Mouse (Mus musculus) neural tube, embryonic 14.5 days (tissue): ENCODE measurements at regions not wholly inside any gene's neighbourhood (a gene's known extent, or its start where the extent isn't known, plus 50 kb on each side); places are given as distances from the start of the nearest gene placed in this dataset.

Source experiments
- ATAC-seq: fragments of 200-750 bp; cut with Nextera tagmentation; 2 replicates; pipeline ENCODE4 v1.8.0; 2017; ENCODE audit warnings: low read depth, mild to moderate bottlenecking, moderate TSS enrichment, moderate library complexity
- H3K27ac ChIP-seq: fragments of 300-500 bp; sonication (generic); 2 replicates; pipeline ENCODE4 v1.5.1; 2014; ENCODE audit warnings: low read depth, mild to moderate bottlenecking, control low read depth, low read length, moderate library complexity, mixed read lengths
- H3K27me3 ChIP-seq: fragments of 300-500 bp; sonication (generic); 2 replicates; pipeline ENCODE4 v1.6.1; 2014; ENCODE audit warnings: low read length; ENCODE audit not compliant: control insufficient read depth, insufficient read depth
- H3K36me3 ChIP-seq: fragments of 300-500 bp; sonication (generic); 2 replicates; pipeline ENCODE4 v1.6.1; 2014; ENCODE audit warnings: low read length, mixed read lengths; ENCODE audit not compliant: control insufficient read depth, insufficient read depth
- H3K4me1 ChIP-seq: fragments of 300-500 bp; sonication (generic); 2 replicates; pipeline ENCODE4 v1.6.1; 2014; ENCODE audit warnings: low read length; ENCODE audit not compliant: control insufficient read depth, insufficient read depth
- H3K4me2 ChIP-seq: fragments of 300-500 bp; sonication (generic); 2 replicates; pipeline ENCODE4 v1.6.1; 2014; ENCODE audit warnings: mild to moderate bottlenecking, low read depth, low read length, control low read depth
- H3K4me3 ChIP-seq: fragments of 300-500 bp; sonication (generic); 2 replicates; pipeline ENCODE4 v1.5.1; 2014; ENCODE audit warnings: low read depth, low read length, control low read depth, mixed read lengths
- H3K9ac ChIP-seq: fragments of 300-500 bp; sonication (generic); replicated peaks from 2 replicates; pipeline ENCODE4 v1.6.1; 2014; ENCODE audit warnings: low read depth, mild to moderate bottlenecking, control low read depth, low read length, mixed read lengths
- H3K9me3 ChIP-seq: fragments of 300-500 bp; sonication (generic); 2 replicates; pipeline ENCODE4 v1.6.1; 2016; ENCODE audit warnings: low read length; ENCODE audit not compliant: control insufficient read depth
- WGBS: fragments of 180-500 bp; shearing (Covaris S2); extraction: QIAGEN DNeasy Blood & Tissue Kit; methylation state at CpG from one replicate; pipeline ENCODE4 v1.1.7; 2014; 5-methylcytosine and 5-hydroxymethylcytosine counted together

- no peak overlapping the region for H3K4me2 ChIP-seq
- H3K27me3 ChIP-seq = no peaks in the 10 kb centered on the region
- H3K4me3 ChIP-seq = no peak overlapping the region
- 84% methylated on average over 5 of the region's 5 CpGs for WGBS
- no peak for ATAC-seq
- no peaks in the 10 kb centered on the region for H3K36me3 ChIP-seq
- no peaks in the 10 kb centered on the region for H3K9me3 ChIP-seq
- H3K27ac ChIP-seq = no peak overlapping the region
- H3K4me1 ChIP-seq = no peaks in the 10 kb centered on the region
- no peak overlapping the region for H3K9ac ChIP-seq
Measured at GRCm38 (mm10) chr17:82215728-82216623, 477.8 kb upstream of the Slc8a1 start.

GRCm38 (mm10) chr17:82199981-82200380 is 461.8 kb upstream of the Slc8a1 start:
- 69% methylated on average over 2 of the region's 2 CpGs for WGBS
- Histone ChIP-seq H3K9me3 (no peaks in the 10 kb centered on the region), H3K9ac (no peak overlapping the region), H3K4me1 (no peaks in the 10 kb centered on the region), H3K36me3 (no peaks in the 10 kb centered on the region), H3K4me3 (no peak overlapping the region), H3K4me2 (no peak overlapping the region), H3K27ac (no peak overlapping the region), H3K27me3 (no peaks in the 10 kb centered on the region)
- ATAC-seq = no peak

- WGBS = 17% methylated on average over 5 of the region's 5 CpGs
- no peaks in the 10 kb centered on the region for H3K27me3 ChIP-seq
- ATAC-seq = peak; percentile 38; the same call in 1 of the 2 replicates
- no peak overlapping the region for H3K9ac ChIP-seq
- no peak overlapping the region for H3K27ac ChIP-seq
- no peaks in the 10 kb centered on the region for H3K36me3 ChIP-seq
- H3K9me3 ChIP-seq = no peaks in the 10 kb centered on the region
- H3K4me1 ChIP-seq = no peaks in the 10 kb centered on the region
- H3K4me2 ChIP-seq = no peak overlapping the region
- H3K4me3 ChIP-seq = no peak overlapping the region
Measured at GRCm38 (mm10) chr17:82199031-82199642, 461.0 kb upstream of the Slc8a1 start.

- no peak overlapping the region for H3K4me2 ChIP-seq
- H3K9me3 ChIP-seq = no peaks in the 10 kb centered on the region
- no peak overlapping the region for H3K27ac ChIP-seq
- ATAC-seq = no peak
- H3K36me3 ChIP-seq = no peaks in the 10 kb centered on the region
- no peaks in the 10 kb centered on the region for H3K27me3 ChIP-seq
- 80% methylated on average over 2 of the region's 2 CpGs for WGBS
- no peak overlapping the region for H3K9ac ChIP-seq
- H3K4me1 ChIP-seq = no peaks in the 10 kb centered on the region
- H3K4me3 ChIP-seq = no peak overlapping the region
Measured at GRCm38 (mm10) chr17:82184261-82184660, 446.1 kb upstream of the Slc8a1 start.

GRCm38 (mm10) chr17:82171216-82171615 is 433.0 kb upstream of the Slc8a1 start:
- Histone ChIP-seq H3K36me3 (no peaks in the 10 kb centered on the region), H3K9me3 (no peaks in the 10 kb centered on the region), H3K27me3 (no peaks in the 10 kb centered on the region), H3K4me1 (no peaks in the 10 kb centered on the region), H3K4me3 (no peak overlapping the region), H3K9ac (no peak overlapping the region), H3K4me2 (no peak overlapping the region), H3K27ac (no peak overlapping the region)
- 92% methylated on average over 1 of the region's 1 CpGs for WGBS
- ATAC-seq = no peak

- Histone ChIP-seq H3K4me2 (no peak overlapping the region), H3K27ac (no peak overlapping the region), H3K4me3 (no peak overlapping the region), H3K4me1 (no peaks in the 10 kb centered on the region), H3K9ac (no peak overlapping the region), H3K9me3 (no peaks in the 10 kb centered on the region), H3K27me3 (no peaks in the 10 kb centered on the region), H3K36me3 (no peaks in the 10 kb centered on the region)
- WGBS = 50% methylated on average over 2 of the region's 2 CpGs
- no peak for ATAC-seq
Measured at GRCm38 (mm10) chr17:82153446-82153845, 415.3 kb upstream of the Slc8a1 start.

- Histone ChIP-seq H3K4me2 (no peak overlapping the region), H3K36me3 (no peaks in the 10 kb centered on the region), H3K9ac (no peak overlapping the region), H3K27me3 (no peaks in the 10 kb centered on the region), H3K4me3 (no peak overlapping the region), H3K4me1 (no peaks in the 10 kb centered on the region), H3K9me3 (no peaks in the 10 kb centered on the region), H3K27ac (no peak overlapping the region)
- no peak for ATAC-seq
- 97% methylated on average over 3 of the region's 3 CpGs for WGBS
Measured at GRCm38 (mm10) chr17:82134843-82135242, 396.7 kb upstream of the Slc8a1 start.

GRCm38 (mm10) chr17:82132941-82133340 is 394.8 kb upstream of the Slc8a1 start:
- H3K4me1 ChIP-seq = no peaks in the 10 kb centered on the region
- H3K27me3 ChIP-seq = no peaks in the 10 kb centered on the region
- WGBS = 86% methylated on average over 3 of the region's 3 CpGs
- no peak overlapping the region for H3K27ac ChIP-seq
- no peaks in the 10 kb centered on the region for H3K36me3 ChIP-seq
- H3K4me3 ChIP-seq = no peak overlapping the region
- no peak overlapping the region for H3K9ac ChIP-seq
- ATAC-seq = no peak
- no peak overlapping the region for H3K4me2 ChIP-seq
- no peaks in the 10 kb centered on the region for H3K9me3 ChIP-seq

GRCm38 (mm10) chr17:82087141-82087540 is 349.0 kb upstream of the Slc8a1 start:
- no peaks in the 10 kb centered on the region for H3K4me1 ChIP-seq
- H3K4me2 ChIP-seq = no peak overlapping the region
- H3K4me3 ChIP-seq = no peak overlapping the region
- H3K27ac ChIP-seq = no peak overlapping the region
- H3K36me3 ChIP-seq = no peaks in the 10 kb centered on the region
- H3K9me3 ChIP-seq = no peaks in the 10 kb centered on the region
- no peak overlapping the region for H3K9ac ChIP-seq
- no peaks in the 10 kb centered on the region for H3K27me3 ChIP-seq
- 87% methylated on average over 3 of the region's 3 CpGs for WGBS
- no peak for ATAC-seq
